9 mouse cellular contexts compared by ENCODE assay signal in the genomic region with DNA sequence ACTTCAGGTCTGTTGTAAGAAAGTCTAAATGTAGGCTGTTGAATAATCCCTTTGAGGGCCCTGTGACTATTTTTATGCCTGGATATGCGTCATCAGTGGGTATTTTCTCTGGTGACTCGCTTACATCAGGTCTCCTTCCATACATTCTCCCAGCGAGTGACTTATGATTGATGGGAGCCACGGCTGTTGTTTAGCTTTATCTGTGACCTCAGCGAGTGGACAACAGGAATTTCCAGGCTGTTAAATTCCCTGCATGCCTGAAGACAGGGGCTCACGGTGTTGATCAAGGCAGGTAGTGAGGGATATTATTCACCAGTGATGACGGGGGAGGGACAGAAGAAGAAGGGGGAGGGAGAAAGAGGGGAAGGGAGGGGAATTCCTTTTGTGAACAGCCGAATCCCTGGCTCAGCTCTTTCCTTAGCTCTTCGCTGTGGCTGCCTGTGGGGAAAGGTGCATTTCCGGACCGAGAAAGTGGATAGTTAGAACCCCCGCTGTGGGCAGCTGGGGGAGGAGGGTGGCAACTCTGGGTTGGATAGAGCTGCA. TPM values are rescaled to one million over a fixed set of nuclear protein-coding genes. Genes with fewer than 3 reads are reported as not detected.
A peak's percentile ranks its signal among the peaks of the same experiment; 100 is the strongest.
DNase-seq lines count a peak whose midpoint lies in the region; ATAC-seq and TF ChIP-seq lines count a peak whose summit lies in the region.
"Had no signal": no experiment of that assay in that cellular context is flagged by ENCODE, and none has a peak within 500 bp of the region (broad histone marks: within the 10 kb centered on the region; RNA-seq: fewer than 3 reads in every experiment).

No protein-coding gene starts in this region.

- no peaks in the 10 kb centered on the region for H3K36me3 ChIP-seq in embryonic facial prominence, embryonic 14.5 days (ENCODE audit: control insufficient read depth, insufficient read depth, low read length)
- no peaks in the 10 kb centered on the region for H3K36me3 ChIP-seq in hindbrain, embryonic 11.5 days (ENCODE audit: control insufficient read depth, insufficient read depth, low read length)

- H3K27ac ChIP-seq in embryonic facial prominence, embryonic 14.5 days (replicated peaks; ENCODE audit: low read depth, low read length): 0 out of 2 replicates have a peak overlapping the region, but pooled peaks have one; percentile 11
- H3K27ac ChIP-seq in hindbrain, embryonic 11.5 days (ENCODE audit: low read depth, low read length): no peak overlapping the region
- H3K27ac ChIP-seq: liver, embryonic 14.5 days had no signal

- intact Hi-C loops in left cerebral cortex, postnatal 4 days (cut with DNase I): no loop called here

- DNase-seq in cerebellum, adult 11 months: peak; percentile 22
- no peak for DNase-seq in cerebellum, adult 8-10 months
- DNase-seq in Patski (ENCODE audit: low read depth, low spot score): peak; percentile 78
- DNase-seq in embryonic facial prominence, embryonic 14.5 days (ENCODE audit: low spot score): peak; percentile 62
- peak; percentile 41 for DNase-seq in hindbrain, embryonic 11.5 days (ENCODE audit: low spot score)
- peak; percentile 11 for DNase-seq in left cerebral cortex, postnatal 4 days
- DNase-seq in naive thymus-derived CD4-positive, alpha-beta T cell, adult 2 months (ENCODE audit: low read depth): peak; percentile 48
- DNase-seq in urinary bladder, postnatal 25 days (ENCODE audit: low spot score): no peak

- no peaks in the 10 kb centered on the region for H3K27me3 ChIP-seq in Patski
- no peaks in the 10 kb centered on the region for H3K27me3 ChIP-seq in embryonic facial prominence, embryonic 14.5 days (replicated peaks; ENCODE audit: control insufficient read depth, insufficient read depth, low read length)
- H3K27me3 ChIP-seq in hindbrain, embryonic 11.5 days (ENCODE audit: control insufficient read depth, insufficient read depth, low read length): no peaks in the 10 kb centered on the region

- peak; percentile 80 for ATAC-seq in Patski
- ATAC-seq in embryonic facial prominence, embryonic 14.5 days (ENCODE audit: low read depth): peak; percentile 33; the same call in 1 of the 2 replicates
- ATAC-seq in hindbrain, embryonic 11.5 days (ENCODE audit: low FRiP score): peak; percentile 54; the same call in 1 of the 2 replicates

- H3K9me3 ChIP-seq in embryonic facial prominence, embryonic 14.5 days (ENCODE audit: control insufficient read depth, low read length): no peaks in the 10 kb centered on the region
- no peaks in the 10 kb centered on the region for H3K9me3 ChIP-seq in hindbrain, embryonic 11.5 days (ENCODE audit: control insufficient read depth, low read length)

- no peak for TF ChIP-seq CTCF in Patski (IDR thresholded peaks at IDR 0.05)

- peak overlapping the region; percentile 5; the same call in 1 of the 2 replicates for H3K9ac ChIP-seq in embryonic facial prominence, embryonic 14.5 days (ENCODE audit: low read depth, low read length)
- no peak overlapping the region for H3K9ac ChIP-seq in hindbrain, embryonic 11.5 days (ENCODE audit: low read depth, low read length)
- H3K9ac ChIP-seq: liver, embryonic 14.5 days had no signal

- H3K4me1 ChIP-seq in embryonic facial prominence, embryonic 14.5 days (ENCODE audit: control insufficient read depth, insufficient read depth, low read length): peaks cover 6% of the 10 kb centered on the region
- H3K4me1 ChIP-seq in hindbrain, embryonic 11.5 days (replicated peaks; ENCODE audit: control insufficient read depth, insufficient read depth, low read length): no peaks in the 10 kb centered on the region

- in situ Hi-C loops in Patski (cut with MboI; ENCODE audit: low pct_unique_long_range_greater_than_20kb): loop anchor here (5.0 kb wide), 1 partner anchor 51 kb away; a partner anchor contains a TSS

- 3% methylated on average over 12 of the region's 12 CpGs for WGBS in embryonic facial prominence, embryonic 14.5 days
- WGBS in hindbrain, embryonic 11.5 days: 1% methylated on average over 12 of the region's 12 CpGs

- CTCF ChIA-PET in Patski (lab: Charles Lee): interaction anchor here (1.0 to 2.0 kb wide), 2 partner anchors 11 to 15 kb away, joined by 4 to 8 read pairs; no protein-coding TSS in a partner anchor

- POLR2A ChIA-PET in Patski (lab: Charles Lee): interaction anchor here (1.7 kb wide), 1 partner anchor 21 kb away, joined by 3 read pairs; no protein-coding TSS in a partner anchor

- peak overlapping the region; percentile 47 for H3K4me2 ChIP-seq in embryonic facial prominence, embryonic 14.5 days (ENCODE audit: low read depth, low read length)
- H3K4me2 ChIP-seq in hindbrain, embryonic 11.5 days (replicated peaks; ENCODE audit: low read depth, low read length): 0 out of 2 replicates have a peak overlapping the region, but pooled peaks have one; percentile 12

- H3K4me3 ChIP-seq in embryonic facial prominence, embryonic 14.5 days (ENCODE audit: low read depth, low read length): peak overlapping the region; percentile 18
- no peak overlapping the region for H3K4me3 ChIP-seq in hindbrain, embryonic 11.5 days (ENCODE audit: low read depth, low read length)

RNA-seq across cellular contexts. Expression of a gene that starts 52.0 kb away (rescaled TPM):
- 8.8 TPM for polyA plus RNA-seq in Patski (2021)
- polyA plus RNA-seq in embryonic facial prominence, embryonic 14.5 days (2014; fragmentation: Nextera tagmentation; extraction: Ambion mirVana): 14.8 and 15.6 TPM in 2 replicates
- 6.2 and 8.9 TPM in 2 replicates for polyA plus RNA-seq in hindbrain, embryonic 11.5 days (2014; fragmentation: Nextera tagmentation; extraction: Ambion mirVana)
- 100 to 1,000 TPM; 193 to 194 TPM for total RNA-seq in left cerebral cortex, postnatal 4 days (2021)

Comparison
In these comparisons a context has a peak if more than half of its experiments do, and no peak if none do; other contexts are left out.
1. DNase-seq: peak in cerebellum, adult 11 months (single experiment), Patski (single experiment), embryonic facial prominence, embryonic 14.5 days (single experiment), hindbrain, embryonic 11.5 days (single experiment), left cerebral cortex, postnatal 4 days (single experiment) and naive thymus-derived CD4-positive, alpha-beta T cell, adult 2 months (single experiment); none in cerebellum, adult 8-10 months (single experiment) and urinary bladder, postnatal 25 days (single experiment).
2. Peak in every context shown above with its lines, with median percentiles within 50 percentile points of each other: ATAC-seq.